Mouse (Mus musculus) 3134 (cell line): ENCODE measurements at regions not wholly inside any gene's neighbourhood (a gene's known extent, or its start where the extent isn't known, plus 50 kb on each side); places are given as distances from the start of the nearest gene placed in this dataset.

Experiments
- DNase-seq: peaks from one replicate; pipeline ENCODE4 v3.0.0-alpha.2; 2011; ENCODE audit warnings: low spot score; ENCODE audit not compliant: insufficient read length; ENCODE audit errors: extremely low read depth

- no peak for DNase-seq
Observed at GRCm38 (mm10) chr17:59429189-59429588, 416.0 kb upstream of the Nudt12 start.

- no peak for DNase-seq
Observed at GRCm38 (mm10) chr17:59421489-59421888, 408.3 kb upstream of the Nudt12 start.

- DNase-seq, result no peak
Observed at GRCm38 (mm10) chr17:59409315-59409714, 396.1 kb upstream of the Nudt12 start.

GRCm38 (mm10) chr17:59404525-59404924, 391.4 kb upstream of the Nudt12 start:
- DNase-seq, result no peak

- DNase-seq, result no peak
Observed at GRCm38 (mm10) chr17:59397404-59397803, 384.2 kb upstream of the Nudt12 start.

GRCm38 (mm10) chr17:59383107-59383438, 369.9 kb upstream of the Nudt12 start:
- DNase-seq, result no peak

- DNase-seq, result no peak
Observed at GRCm38 (mm10) chr17:59382225-59383106, 369.3 kb upstream of the Nudt12 start.

- DNase-seq, result no peak
Observed at GRCm38 (mm10) chr17:59373505-59374106, 360.4 kb upstream of the Nudt12 start.

- no peak for DNase-seq
Observed at GRCm38 (mm10) chr17:59369624-59370541, 356.7 kb upstream of the Nudt12 start.

- DNase-seq, result no peak
Observed at GRCm38 (mm10) chr17:59365340-59365739, 352.2 kb upstream of the Nudt12 start.

GRCm38 (mm10) chr17:59362110-59362509, 348.9 kb upstream of the Nudt12 start:
- no peak for DNase-seq

GRCm38 (mm10) chr17:59361119-59361518, 347.9 kb upstream of the Nudt12 start:
- no peak for DNase-seq

- no peak for DNase-seq
Observed at GRCm38 (mm10) chr17:59359503-59359902, 346.3 kb upstream of the Nudt12 start.

- no peak for DNase-seq
Observed at GRCm38 (mm10) chr17:59345526-59345925, 332.4 kb upstream of the Nudt12 start.

GRCm38 (mm10) chr17:59297939-59298338, 284.8 kb upstream of the Nudt12 start:
- DNase-seq, result no peak

GRCm38 (mm10) chr17:59281364-59281763, 268.2 kb upstream of the Nudt12 start:
- no peak for DNase-seq

- no peak for DNase-seq
Observed at GRCm38 (mm10) chr17:59279811-59280210, 266.6 kb upstream of the Nudt12 start.

- peak; percentile 42 for DNase-seq
Observed at GRCm38 (mm10) chr17:59269613-59270012, 256.4 kb upstream of the Nudt12 start.

GRCm38 (mm10) chr17:59249000-59249399, 235.8 kb upstream of the Nudt12 start:
- no peak for DNase-seq

- no peak for DNase-seq
Observed at GRCm38 (mm10) chr17:59232251-59232650, 219.1 kb upstream of the Nudt12 start.
